Mouse (Mus musculus): ENCODE measurements at regions not wholly inside any gene's neighbourhood (a gene's known extent, or its start where the extent isn't known, plus 50 kb on each side); places are given as distances from the start of the nearest gene placed in this dataset.
A peak's percentile ranks its signal among the peaks of the same experiment; 100 is the strongest.
"Not testable (repeated sequence)": the region's sequence is repeated elsewhere in the genome, so short reads cannot be mapped to it uniquely, and the experiment has no call there.

DNA sequence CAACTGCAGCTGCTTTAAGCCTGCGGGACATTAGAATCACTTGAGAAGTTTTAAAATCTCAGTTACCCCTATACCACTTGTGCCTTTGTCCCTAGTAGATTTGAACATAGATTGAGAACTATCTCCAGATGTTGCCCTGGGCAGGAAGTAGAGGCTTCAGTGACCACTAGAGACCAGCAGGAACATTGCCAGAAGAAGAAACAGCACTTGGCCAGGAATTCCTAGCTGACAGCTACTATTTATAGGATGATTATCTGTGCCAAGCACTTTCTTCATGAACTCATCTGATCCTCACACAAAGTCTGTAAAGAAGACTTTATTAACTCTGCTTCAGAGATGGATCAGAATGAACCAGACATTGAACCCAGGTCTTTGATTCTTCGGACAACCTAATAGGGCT, 283.6 kb upstream of the Tmpo start:
- no peak for DNase-seq (ENCODE audit: low spot score in 2 of 2)

DNA sequence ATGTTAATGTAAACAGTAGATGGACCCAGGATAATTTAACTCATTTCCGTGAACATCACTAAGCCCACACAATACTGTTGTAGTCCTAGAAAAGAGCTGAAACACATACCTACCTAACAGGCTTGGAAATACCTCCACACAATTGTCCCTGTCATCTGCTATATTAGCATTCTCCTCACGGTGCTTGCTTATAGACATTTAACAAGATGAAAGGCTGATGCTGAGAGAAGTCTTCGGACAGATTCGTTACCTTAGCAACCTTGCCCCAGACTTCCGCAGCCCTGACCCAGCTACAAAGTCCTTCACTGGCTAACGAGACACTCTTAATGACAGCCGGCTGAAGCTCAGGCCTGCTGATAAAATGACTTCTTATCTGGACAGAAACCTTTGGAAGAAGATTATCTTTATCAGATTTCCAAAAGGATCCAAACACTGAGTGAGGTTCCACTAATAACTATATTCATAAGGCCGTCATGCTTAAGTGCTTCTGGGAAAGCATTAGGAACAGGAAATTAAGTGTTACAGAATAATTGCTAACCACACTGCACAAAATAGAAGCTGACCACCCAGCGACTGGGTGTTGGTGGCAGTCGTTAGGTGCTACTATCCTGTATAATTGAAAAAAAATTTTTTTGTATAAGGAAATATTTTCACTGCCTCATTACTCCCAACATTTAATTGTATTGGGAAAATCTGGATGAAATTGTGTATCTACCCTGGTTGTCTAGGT, 267.0 kb upstream of the Tmpo start:
- DNase-seq (ENCODE audit: low spot score in 2 of 2), result no peak

DNA sequence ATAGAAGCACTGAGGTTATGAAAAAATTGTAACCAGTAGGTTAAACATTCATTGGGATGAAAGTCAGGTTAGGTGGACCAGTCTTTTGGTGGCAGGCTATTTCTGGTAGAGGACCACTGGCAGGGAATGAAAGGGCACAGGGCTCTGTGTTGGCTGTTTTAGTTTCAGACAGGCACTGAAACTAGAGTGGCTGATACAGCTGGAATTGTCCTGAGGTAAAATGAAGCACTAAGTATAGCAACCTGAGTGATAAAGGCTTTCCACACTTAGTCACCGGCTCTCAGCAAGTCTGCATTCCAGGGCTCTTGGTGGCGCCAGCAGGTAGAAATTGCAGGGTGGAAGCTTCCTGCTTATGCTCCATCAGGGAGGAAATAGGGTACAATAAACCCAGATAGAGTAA, 262.2 kb upstream of the Tmpo start:
- DNase-seq (ENCODE audit: low spot score in 2 of 2), result no peak

DNA sequence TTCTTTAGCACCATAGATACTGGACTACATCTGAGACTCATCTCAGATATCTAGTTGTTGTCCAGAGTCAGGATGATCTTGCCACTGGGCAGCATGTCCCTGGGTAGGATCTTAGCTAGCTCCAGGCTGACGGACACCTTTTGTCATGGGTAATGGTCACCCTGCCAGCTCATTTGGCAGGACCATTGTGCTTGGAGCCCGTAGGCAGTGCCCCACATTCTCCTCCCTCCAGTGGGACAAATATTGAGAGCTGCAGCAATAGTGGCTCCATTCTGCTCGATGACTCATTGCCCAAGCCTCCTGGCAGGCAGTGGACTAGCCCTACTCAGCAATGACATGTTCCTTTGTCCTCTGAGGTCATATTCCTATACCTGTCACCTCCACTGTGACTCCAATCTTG, 258.9 kb upstream of the Tmpo start:
- no peak for DNase-seq (ENCODE audit: low spot score in 2 of 2)

DNA sequence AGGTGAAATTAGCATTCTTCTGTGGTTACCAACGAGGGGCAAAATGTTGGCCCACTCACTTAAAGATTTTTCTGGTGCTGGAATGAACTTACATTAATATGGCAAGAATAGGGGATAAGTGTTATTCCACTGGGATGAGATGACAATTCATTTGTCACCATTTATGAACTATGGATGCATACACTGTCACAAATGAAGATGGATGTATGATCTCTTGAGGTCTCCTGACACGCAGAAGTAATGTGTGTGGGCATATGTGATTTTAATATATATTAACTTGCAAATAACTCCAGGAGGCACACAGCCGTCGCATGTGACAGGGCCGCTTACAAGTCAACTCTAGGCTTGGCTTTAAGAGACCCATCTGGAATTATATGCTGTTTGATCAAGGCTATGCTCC, 256.8 kb upstream of the Tmpo start:
- DNase-seq (ENCODE audit: low spot score in 2 of 2), result no peak

DNA sequence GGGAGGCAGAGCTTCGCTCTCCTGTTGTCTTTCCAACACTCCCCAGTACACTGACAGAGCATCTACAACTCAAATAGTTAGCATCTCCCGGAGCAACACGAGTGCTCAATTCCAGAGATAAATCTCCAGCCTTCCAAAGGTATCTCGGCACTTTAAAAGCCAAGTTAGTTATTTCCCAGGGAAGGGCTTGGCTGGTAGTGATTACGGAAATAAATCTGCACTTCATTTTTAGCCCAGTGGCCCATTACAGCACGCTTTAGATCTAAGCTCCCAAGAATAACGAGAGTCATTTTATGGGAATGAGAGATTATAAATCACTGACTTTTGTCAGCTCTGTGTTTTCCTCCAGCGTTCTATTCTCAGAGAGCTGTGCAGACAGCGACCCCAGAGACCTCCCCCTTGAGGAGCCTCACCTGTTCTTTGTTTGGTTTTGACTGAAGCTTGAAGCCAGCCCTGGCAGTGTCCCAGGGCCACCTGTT, 255.0 kb upstream of the Tmpo start:
- DNase-seq (ENCODE audit: low spot score in 2 of 2), result no peak

DNA sequence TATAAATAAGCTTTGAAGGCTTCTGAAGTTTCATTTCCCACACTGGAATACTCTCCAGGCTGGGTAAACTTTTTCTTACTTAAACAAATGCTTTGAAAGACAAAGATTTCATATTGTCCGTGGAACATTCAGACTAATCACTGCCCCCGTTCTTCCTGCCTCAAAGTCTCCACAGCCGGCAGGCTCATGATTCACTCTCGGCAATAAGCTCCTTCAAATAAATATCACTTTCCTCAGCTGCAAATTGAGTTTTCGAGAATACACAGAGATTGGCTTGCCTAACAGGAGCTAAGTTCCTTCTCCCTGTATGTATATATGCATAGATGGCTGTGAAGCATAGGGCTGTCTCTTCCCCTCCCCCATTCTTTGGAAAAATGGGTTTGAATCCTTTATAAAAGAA, 249.2 kb upstream of the Tmpo start:
- peak; percentile 22 to 37 for DNase-seq (ENCODE audit: low spot score in 2 of 2)

DNA sequence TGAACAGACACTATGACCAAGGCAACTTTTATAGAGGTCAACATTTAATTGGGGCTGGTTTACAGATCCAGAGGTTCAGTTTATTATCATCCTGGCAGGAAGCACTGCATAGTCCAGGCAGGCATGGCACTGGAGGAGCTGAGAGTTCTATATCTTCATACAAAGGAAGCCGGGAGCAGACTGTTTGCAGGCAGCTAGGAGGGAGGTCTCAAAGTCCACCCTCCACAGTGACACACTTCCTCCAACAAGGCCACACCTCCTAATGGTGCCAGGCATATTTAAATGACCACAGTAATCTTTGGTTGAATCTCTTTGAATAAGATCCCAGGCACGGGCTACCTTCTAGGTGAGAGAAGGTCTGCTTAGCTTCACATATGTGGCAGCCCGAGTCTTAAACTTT, 245.5 kb upstream of the Tmpo start:
- DNase-seq (ENCODE audit: low spot score in 2 of 2), result no peak

DNA sequence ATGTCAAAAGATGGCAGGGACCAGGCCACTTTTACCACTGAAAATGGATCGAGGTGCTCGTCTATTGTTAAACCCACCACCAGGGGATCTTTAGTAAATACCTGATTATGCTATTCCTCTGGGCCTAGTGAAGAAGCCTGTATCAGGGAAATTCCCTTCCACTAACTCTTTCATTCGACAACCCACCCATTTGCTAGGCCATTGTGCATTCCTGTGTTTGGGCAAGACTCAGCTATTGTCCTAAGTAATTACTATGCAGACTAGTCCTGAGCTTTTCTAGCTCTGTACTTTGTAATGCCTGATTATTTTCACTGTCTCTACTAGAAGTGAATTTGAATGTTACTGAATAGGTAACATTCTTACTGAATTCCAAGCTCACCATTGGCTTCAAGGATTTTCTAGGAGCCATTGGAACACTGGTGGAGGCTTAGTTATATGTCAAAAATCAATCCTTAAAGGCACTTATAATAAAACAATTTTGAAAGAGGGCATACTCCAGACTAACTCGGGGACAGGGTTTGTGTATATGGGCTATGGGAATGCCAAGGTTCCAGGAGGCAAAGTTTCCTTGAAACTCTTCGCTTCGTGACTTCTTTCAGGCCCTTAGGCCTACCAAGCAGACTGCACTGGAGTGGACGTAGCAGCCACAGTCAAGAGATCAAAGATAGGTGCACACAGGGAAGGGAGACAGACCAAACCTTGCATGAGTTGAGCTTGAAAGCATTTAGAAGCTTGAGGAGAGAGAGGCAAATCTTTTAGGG, 244.7 kb upstream of the Tmpo start:
- not testable (repeated sequence) for DNase-seq (ENCODE audit: low spot score in 2 of 2)

DNA sequence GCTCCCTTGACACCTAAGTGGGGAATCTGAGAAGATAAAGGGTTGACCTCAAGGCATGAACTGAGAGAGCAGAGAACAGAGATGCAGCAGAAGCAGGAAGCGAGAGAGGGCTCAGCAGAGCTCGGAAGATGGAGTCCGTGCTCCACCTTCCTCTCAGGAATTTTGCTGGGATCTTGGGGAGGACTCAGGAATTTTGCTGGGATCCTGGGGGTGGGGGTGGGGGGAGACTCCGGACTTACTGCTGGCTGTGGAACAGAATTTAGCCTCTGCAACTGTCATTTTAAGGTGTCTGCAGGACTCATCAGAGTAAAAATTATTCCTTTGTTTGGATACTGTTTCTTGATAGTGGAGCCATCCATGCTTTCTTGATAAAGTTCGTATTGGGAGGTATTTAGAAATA, 243.7 kb upstream of the Tmpo start:
- DNase-seq (ENCODE audit: low spot score in 2 of 2), result no peak

DNA sequence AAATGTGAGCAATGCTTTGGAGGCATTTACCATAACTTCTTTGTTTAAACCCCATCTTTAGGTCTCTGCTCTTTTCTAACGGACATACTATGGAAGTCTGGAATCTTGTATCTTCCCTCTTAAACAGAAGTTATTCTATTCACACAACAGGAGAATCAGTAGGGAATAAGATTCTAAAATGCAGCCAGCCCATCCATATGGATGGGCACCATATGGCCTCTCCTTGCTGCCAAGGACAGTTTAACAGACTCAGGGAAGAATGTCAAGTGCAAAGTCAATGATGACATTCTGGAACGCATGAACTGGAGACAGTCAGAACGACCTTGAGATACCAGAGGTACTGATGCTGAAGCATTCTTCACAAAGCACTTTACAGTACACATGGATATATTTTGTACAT, 206.1 kb upstream of the Tmpo start:
- peak in 1 of 2 experiments; percentile 1 for DNase-seq (ENCODE audit: low spot score in 2 of 2)

DNA sequence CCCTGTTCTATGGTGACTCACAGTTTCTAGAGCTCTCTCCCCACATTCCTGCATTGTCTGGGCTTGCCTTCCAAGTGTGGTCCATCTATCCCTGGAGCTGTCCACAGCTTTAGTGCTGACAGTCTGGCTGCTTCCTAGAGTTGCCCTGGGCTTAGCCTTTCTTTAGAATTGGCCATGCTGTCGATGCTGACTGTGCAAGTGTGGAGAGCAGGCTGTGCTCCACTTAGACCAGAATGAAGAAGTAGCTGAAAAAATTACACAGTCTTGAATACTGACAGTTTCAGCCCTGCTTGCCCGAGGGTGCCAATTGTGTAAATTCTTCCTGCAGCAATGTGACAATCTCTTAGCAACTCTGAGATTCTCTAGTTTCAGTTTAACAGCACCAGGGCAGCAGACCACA, 203.3 kb upstream of the Tmpo start:
- DNase-seq (ENCODE audit: low spot score in 2 of 2), result peak in 1 of 2 experiments; percentile 6

DNA sequence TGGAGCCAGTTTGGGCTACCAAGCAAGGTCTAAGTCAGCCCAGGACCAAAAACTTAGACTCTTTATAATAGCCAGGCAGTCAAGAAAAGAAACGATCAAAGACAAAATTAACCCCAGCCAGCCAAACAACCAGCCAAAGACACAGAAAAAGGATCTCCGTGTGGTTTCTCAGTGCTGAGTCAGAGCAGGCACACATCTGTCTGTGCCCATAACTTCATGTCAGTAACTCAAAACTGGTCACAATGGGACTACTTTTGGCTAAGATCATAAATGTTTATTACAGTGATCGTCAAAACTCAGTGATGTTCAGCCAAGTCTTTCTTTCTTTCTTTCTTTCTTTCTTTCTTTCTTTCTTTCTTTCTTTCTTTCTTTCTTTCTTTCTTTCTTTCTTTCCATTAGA, 195.6 kb upstream of the Tmpo start:
- no peak for DNase-seq (ENCODE audit: low spot score in 2 of 2)

DNA sequence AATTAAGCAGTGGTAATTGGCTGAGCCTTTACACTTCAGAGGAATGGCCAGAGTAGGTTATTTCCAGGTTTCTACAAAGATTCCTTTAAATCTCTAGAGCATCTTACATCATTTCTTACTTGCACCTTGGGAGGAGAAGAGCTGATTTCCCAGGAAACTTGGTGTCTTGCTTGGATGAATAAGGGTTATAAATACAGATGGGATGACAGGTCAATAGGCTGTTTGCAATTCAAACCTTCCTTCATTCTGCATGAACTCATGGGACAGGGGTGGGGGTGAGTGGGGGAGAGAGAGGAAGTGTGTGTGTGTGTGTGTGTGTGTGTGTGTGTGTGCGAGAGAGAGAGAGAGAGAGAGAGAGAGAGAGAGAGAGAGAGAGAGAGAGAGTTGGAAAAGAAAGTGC, 186.4 kb upstream of the Tmpo start:
- DNase-seq (ENCODE audit: low spot score in 2 of 2), result no peak

DNA sequence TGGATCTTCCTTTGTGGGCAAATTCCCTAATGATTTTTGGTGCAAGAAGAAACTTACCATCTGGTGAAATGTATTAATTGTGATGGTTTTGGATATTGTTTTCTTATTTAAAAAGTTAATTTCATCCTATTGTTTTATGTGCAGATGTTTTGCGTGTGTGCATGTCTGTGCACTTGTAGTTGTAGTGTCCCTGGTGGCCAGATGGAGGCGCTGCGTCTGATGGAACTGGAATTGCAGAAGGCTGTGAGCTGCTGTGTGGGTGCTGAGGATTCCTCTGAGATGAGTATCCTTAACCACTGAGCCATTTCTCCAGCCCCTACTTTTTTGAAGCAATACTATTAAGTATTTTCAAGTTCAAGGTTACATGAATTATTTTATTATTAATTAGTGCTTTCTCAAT, 181.5 kb upstream of the Tmpo start:
- no peak for DNase-seq (ENCODE audit: low spot score in 2 of 2)

DNA sequence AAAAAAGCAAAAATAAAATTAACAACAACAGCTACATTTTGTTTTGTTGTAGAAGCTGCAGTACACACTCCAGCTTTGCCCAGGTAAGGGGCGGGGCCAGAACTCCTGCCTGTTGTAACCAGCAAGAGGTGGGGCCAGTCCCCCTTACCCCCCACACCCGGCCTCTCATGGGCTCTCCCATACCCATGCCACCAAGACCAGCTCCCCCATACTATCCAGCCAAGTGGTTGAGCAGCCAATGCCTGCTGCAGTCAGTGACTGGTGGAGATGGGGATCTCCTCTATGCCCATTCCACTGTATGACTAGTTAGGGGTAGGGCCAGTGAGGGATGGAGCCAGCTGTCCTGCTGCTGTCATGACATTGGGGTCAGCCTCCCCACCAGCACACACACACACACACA, 180.5 kb upstream of the Tmpo start:
- DNase-seq (ENCODE audit: low spot score in 2 of 2), result no peak

DNA sequence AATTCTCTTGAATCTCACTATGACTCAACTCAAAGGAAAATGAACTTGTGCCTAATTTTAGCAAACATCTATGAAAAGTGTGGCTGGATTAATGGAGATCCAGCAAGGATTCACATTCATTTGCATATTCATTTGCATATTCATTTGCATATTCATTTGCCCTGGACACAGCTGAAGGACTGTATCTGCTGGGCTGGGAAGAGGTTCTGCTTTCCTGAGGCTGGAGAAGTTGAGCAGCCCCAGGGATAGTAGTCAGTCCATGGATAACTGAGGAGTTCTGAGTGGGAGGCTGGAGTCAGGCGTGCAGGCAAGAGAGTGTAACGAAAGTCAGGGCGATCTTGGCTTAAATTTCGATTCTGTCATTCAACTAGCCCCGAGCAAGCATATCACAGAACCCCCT, 164.3 kb upstream of the Tmpo start:
- DNase-seq (ENCODE audit: low spot score in 2 of 2), result no peak

DNA sequence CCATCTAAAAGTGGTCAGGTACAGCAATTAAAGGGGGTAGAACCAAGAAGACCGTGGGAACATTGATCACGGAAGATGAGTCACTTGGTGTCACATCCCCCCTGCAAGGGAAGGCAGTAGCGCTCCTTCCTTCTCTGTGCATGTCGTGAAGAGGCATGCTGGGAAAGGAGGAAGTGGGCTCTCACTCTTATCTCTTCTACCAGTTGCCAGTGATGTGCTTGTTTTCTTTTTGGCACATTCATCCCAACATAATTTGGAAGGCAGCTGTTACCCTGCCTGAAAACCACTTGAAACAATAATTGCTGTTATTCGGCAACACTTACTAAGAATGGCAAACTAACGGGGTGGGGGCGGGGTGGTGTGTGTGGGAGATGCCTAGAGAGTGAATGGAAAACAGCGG, 161.0 kb upstream of the Tmpo start:
- DNase-seq (ENCODE audit: low spot score in 2 of 2), result no peak

DNA sequence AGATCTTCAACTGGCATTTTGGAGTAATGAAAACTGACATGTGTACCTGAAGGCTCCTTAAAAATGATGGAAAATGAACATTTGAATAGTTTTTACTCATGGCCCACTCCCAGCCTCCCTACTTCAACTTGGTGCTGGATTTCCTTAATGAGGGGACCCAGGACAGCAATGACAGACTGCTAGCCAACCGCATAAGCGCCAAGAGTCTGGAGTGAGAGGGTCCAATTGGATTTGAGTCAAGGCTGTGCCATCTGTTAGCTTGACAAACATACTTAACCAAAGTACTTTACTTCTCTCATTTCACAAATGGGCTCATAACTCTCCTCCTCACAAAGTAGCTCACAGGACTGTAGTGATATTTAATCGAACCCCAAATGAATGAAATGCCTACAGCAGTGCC, 158.2 kb upstream of the Tmpo start:
- DNase-seq (ENCODE audit: low spot score in 2 of 2), result no peak

DNA sequence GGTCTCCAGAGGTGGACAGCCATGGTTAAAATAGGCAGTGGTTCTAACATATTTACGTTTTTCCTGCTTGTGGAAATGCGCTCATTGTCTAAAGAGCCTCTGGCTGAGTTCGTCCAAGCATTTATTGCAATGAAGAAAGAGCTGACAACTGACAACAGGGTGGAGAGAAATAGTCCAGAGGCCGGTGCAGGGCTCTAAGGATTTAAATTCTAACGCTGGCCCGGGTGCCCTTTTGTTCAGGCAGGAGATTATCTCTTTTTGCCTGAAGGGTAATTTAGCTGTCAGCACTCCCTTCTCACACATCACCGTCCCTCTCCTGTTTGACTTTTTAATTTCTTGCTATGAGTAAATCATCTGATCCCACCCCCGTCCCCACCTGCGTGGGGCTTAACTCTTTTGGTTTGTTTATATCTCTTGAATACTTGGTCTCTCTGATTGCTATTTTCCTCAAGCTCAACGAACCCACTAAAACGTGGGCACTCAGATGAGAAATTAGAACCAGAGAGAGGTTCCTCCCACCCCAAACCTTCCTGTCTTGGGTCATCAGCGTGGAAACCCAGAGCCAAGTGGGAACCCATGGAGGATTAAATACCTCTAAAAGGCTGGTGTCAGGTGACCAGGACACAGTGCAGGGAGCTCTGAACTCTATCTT, 145.7 kb upstream of the Tmpo start:
- no peak for DNase-seq (ENCODE audit: low spot score in 2 of 2)

DNA sequence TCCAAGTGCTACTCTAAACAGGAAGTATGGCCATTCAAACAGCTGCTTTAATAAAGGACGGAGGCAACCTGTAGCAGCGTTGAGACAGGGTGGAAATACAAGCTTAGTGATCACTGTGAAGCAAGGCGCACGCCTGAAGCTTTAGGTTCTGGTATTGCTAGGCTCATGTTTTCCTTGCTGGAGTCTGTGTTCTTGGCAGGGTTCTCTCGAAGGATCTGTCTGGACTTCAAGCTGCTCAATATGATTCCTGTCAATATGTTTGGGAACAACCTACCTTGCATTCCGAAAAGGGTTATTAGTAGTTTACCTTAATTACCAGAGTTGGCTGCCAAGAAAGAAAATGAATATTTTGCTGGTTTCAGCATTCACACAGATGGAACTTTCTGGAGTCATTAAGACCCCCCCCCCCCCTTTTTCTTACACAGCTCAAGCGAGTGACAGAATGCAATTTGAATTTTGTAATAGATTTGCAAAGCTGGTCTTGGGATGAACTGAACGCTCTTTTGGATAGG, 145.1 kb upstream of the Tmpo start:
- peak in 1 of 2 experiments; percentile 1 for DNase-seq (ENCODE audit: low spot score in 2 of 2)

DNA sequence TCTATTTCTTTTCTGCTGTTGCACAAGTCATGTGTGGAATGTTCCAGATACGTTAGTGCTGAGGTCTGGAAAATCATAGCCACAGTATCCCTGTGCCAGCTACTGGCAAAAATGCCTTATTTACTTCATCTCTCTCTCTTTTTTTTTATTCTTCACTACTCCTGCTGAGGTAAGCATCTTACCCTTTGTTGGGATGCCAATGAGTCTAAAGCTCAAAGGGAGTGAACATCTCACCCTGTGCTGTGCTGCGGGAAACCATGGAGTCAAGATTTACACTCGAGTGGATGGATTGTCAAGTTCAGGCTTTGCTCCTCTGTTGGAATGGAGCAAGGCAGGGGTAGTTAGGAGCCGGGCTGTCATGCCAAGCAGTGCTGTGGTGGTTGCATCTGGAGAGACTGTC, 140.1 kb upstream of the Tmpo start:
- no peak for DNase-seq (ENCODE audit: low spot score in 2 of 2)
